Mouse (Mus musculus) cortical plate, adult 2 months (tissue): ENCODE results near the gene Pgrmc2.

ENCODE experiments used
- CTCF ChIP-seq: fragments of 200-500 bp; IDR thresholded peaks from 2 replicates; pipeline ENCODE4 v1.5.1; 2011; ENCODE audit warnings: mild to moderate bottlenecking, control low read depth, low read length; ENCODE audit not compliant: insufficient read depth; ENCODE audit errors: extremely low read depth
- POLR2A ChIP-seq: fragments of 200-500 bp; IDR thresholded peaks from 2 replicates; pipeline ENCODE4 v1.6.1; 2011; ENCODE audit warnings: mild to moderate bottlenecking, low read length, control low read depth; ENCODE audit not compliant: insufficient read depth; ENCODE audit errors: extremely low read depth

- TF ChIP-seq CTCF (no peak), POLR2A (no peak)
These were observed 64.7 kb downstream of the Pgrmc2 start for GRCm38 (mm10) chr3:41018022-41018608.
